Mouse (Mus musculus): ENCODE results near the gene Tmbim1.

- TF ChIP-seq POLR2A (IDR thresholded peaks at IDR 0.05; ENCODE audit: low read depth, low read length): no peak
- no peak for TF ChIP-seq CTCF (IDR thresholded peaks at IDR 0.05; ENCODE audit: extremely low read depth, insufficient read depth, insufficient read length, insufficient replicate concordance)
Observed at GRCm38 (mm10) chr1:74316114-74316827, 10.8 kb upstream of the Tmbim1 start.
